Mouse (Mus musculus) adrenal gland, adult 2 months (tissue): ENCODE results near the gene Phlda3. TPM values are rescaled to one million over a fixed set of nuclear protein-coding genes. Genes with fewer than 3 reads are reported as not detected.

Source experiments
- DNase-seq: peaks from one replicate; pipeline ENCODE4 v3.0.0; 2021
- long read RNA-seq: library from polyadenylated mRNA; stranded (forward); transcript quantifications from one replicate; pipeline ENCODE4 v2.0.0, GENCODE M21; 2021
- polyA plus RNA-seq: library from polyadenylated mRNA; depleted of rRNA; stranded (reverse); fragments of >200 nt; gene quantifications from 2 replicates; pipeline ENCODE4 v1.2.3, GENCODE M21; 2012; rRNA removed
- total RNA-seq, 2 experiments: library from RNA; stranded (reverse); gene quantifications; 2 replicates each; pipeline ENCODE4 v1.2.3; 2021

Gene Phlda3
- total RNA-seq, result 10 to 100 TPM; 35.1 to 83.1 TPM
- polyA plus RNA-seq, result 119 and 180 TPM in 2 replicates
- long read RNA-seq, transcript Phlda3-201 (2 exons, 1,435 nt), result major isoform, 118 of 128 reads
- long read RNA-seq, partial matches to known transcripts, result 0 of 128 reads
- long read RNA-seq, other reads (novel, unspliced or antisense), result 9 of 128 reads

DNA sequence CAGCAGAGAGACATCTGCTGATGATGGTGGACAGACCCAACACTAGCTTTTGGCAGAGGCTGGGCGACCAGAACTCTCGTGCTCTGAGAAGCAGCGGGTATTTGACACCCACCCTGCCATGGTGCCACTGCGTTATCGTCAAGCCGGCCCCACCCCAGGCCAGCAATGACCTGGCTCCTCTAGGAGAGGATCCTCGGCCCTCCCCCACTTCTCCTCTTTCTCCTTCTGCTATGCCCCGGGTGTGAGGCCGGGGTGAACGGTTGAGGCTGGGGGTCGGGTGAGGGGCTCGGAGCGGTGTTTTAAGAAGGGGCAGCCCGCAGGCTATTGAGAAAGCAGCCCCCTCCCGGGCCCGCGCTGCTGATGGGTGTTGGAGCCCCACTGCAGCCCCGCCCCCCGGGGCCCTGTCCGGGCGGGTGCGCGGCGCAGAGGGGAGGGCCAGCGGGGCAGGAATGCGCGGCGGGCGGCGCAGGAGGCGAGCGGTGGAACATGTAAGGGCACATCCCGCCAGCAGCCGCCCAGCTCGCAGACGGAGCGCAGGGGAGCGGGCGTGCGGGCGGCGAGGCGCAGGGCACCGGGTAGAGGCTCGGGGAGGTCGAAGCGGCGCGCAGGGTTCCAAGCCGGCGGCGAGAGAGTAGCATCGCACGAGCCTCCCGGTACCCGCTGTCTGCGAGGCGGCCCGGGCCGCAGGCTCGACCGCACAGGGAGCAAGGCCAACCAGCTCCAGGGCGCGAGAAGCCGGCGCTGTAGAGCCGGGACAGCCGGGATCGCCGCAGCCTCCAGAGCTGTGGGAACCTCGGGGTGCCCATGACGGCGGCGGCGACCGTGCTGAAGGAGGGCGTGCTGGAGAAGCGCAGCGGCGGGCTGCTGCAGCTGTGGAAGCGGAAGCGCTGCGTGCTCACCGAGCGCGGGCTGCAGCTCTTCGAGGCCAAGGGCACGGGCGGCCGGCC, at the start of gene Phlda3:
Gene Phlda3, plus strand, starts transcription at position 475 of the 947 bp plus-strand sequence.
- peak; percentile 87 for DNase-seq

DNA sequence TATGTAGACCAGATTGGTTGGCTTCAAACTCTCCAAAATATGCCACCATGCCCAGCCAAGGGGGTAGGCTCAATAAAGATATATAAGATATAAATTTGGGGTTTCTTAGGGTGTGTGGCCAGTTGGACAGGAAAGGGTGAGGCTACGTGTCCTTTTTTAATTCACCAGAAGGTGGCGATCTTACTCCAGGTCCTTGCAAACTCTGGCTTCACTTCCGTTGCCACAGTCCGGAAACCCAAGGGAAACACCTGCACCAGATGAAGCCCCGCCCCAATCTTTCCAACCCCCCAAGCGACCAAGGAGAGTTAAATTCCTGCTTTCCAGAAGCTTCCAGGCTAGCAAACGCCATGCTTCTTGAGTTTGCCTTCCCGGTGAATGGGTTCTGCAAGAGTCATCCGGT, 46.4 kb upstream of the Phlda3 start:
- DNase-seq, result peak; percentile 54

DNA sequence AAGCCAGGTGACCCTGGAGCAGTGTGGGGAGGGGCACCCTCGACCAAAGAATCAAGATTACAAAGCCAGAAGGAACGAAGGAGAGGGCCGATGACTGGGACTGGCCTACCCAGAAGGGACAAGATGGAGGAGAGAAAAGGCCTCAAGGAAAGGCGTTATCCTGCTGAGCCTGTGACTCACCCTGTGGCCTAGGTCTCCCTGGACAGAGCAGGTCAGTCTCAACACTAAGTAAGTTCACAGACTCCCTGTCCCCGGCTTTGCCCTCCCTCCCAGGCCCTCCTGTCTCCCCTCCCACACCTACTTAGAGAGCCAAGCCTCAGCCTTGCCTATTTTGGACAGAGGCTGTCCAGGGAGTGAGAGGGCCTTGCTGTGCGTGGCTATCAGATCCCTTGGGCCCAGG, 45.9 kb upstream of the Phlda3 start, which contains the start of gene Csrp1:
Gene Csrp1, plus strand, starts transcription at position 79 of the 400 bp plus-strand sequence.
- no peak for DNase-seq

DNA sequence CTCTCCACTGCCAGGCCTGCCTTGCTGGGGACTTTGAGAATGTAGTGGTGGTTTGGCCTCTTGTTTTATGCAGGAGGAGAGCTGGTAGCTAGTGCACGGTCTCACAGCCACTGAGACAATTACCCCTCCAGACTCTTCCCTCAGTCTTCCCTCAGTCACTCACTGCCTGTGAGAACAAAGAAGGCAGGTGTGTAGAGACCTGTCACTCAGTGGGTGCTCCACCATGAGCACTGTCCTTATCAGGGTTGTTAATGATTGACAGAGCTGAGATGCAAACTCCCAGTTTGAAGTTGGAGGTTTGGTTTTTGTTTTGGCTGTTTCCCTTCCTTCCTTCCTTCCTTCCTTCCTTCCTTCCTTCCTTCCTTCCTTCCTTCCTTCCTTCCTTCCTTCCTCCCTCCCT, 42.9 kb upstream of the Phlda3 start:
- DNase-seq, result no peak

DNA sequence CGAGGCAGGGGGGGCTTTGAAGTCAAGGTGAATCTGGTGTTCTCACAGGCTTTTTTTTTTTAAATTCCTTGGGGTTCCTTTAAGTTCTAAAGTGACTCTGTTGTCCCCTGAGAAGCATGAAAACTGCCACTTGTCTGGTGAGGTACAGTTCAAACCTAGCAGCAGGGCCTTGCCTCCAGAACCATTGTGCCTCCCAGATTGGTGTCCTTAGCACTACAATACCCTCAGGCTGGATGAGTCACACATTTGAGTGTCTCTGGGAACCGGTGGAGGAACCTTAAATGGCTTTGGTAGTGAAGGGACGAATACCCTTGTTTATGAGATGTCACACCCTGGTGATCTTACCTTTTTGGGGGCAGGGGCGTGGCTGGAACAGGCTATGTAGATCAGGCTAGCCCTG, 41.8 kb upstream of the Phlda3 start:
- DNase-seq, result no peak

DNA sequence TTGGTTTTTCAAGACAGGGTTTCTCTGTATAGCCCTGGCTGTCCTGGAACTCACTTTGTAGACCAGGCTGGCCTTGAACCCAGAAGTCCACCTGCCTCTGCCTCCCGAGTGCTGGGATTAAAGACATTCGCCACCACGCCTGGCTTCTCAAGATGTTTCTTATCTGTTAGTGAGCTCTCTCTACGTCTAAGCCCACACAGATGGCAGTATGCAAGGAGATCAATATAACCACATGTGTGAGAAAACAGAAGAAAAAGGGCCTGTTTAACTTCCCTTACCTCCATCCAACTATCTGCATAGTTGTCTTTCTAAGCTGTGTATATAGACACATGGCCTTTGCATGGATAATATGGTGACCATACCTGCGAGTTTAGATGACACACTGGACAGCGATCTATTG, 40.6 kb upstream of the Phlda3 start:
- no peak for DNase-seq

- DNase-seq, result no peak
Measured at GRCm38 (mm10) chr1:135725936-135726335, 40.0 kb upstream of the Phlda3 start.

- DNase-seq, result peak; percentile 90
Measured at GRCm38 (mm10) chr1:135728631-135729366, 37.1 kb upstream of the Phlda3 start.

DNA sequence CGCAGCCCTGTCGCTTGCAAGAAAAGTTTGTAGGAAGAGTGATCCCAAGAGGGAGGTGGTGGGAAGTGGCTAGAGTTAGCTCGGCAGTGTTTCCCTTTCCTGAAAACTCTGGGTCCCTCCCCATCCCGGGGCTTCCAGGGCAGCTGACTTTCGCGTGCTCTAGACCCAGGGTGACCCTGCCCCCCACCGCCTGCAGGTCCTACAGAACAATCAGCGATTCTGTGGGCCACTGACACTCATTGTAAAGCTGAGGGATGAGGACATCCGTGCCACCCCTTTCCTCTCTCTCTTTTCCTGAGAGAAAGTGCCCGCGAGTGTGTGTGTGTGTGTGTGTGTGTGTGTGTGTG, 36.6 kb upstream of the Phlda3 start:
- no peak for DNase-seq

GRCm38 (mm10) chr1:135729821-135730220, 36.1 kb upstream of the Phlda3 start:
- DNase-seq, result no peak

GRCm38 (mm10) chr1:135730296-135730695, 35.6 kb upstream of the Phlda3 start:
- no peak for DNase-seq

DNA sequence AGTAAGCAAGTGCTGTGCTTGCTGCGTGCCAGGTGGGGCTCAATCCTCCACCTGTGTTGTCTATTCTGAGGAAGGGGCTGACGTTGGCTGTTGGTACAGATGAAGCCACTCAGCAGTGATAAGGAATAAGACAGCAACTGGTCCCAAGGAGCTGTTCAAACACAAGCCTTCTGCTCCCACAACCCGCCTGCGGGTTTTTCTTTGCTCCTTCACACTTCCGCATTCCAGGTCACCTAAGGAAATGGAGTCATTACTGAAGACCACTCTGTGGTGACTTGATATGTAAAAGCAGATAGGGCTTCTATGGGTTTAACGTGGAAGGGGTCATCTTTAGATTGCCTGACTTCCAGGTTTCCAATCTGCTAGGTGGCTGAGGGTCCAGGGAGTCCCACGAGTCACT, 34.5 kb upstream of the Phlda3 start:
- DNase-seq, result no peak

DNA sequence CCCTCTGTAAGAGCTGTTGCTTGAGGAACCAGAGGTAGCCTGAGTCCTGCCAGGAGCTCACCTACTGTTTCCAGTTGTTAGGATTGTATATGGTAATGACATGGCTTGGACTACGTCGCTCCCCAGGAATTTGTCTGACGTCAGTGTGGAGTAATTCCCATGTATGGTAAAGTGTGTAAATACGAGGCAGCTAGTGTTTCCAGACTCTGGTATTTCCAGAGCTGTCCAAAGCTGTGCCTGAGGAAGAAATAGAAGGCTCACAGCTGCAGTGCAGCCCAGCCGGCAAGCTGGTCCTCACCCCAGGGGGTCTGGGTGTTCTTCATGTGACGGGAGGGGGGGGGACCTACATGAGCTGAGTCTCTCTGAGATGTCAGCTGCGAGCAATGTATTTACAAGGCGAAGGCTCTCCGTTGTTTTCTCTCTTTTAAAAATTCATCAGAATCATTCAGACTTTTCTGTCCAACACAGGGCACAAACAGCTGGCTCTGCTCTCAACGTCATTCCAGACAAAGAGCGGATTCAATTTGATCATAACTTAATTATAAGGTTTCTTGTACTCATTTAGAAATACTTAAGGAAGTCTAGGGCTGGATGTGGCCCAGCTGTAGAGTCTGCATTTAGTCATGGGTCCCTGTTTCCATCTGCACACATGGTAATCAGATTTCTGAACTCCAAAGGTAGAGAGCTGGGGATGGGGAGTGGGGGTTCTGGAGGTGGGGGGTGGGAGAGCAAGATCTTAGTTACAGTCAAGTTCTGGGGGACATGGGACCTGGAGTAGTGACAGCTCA, 33.8 kb upstream of the Phlda3 start:
- no peak for DNase-seq

GRCm38 (mm10) chr1:135734225-135734937, 31.5 kb upstream of the Phlda3 start:
- no peak for DNase-seq

- DNase-seq, result no peak
Measured at GRCm38 (mm10) chr1:135735460-135735859, 30.5 kb upstream of the Phlda3 start.

- no peak for DNase-seq
Measured at GRCm38 (mm10) chr1:135744987-135745386, 20.9 kb upstream of the Phlda3 start.

GRCm38 (mm10) chr1:135746248-135746647, 19.7 kb upstream of the Phlda3 start:
- no peak for DNase-seq

GRCm38 (mm10) chr1:135752737-135753348, 13.1 kb upstream of the Phlda3 start:
- DNase-seq, result peak; percentile 92

GRCm38 (mm10) chr1:135755287-135755686, 10.6 kb upstream of the Phlda3 start:
- no peak for DNase-seq

DNA sequence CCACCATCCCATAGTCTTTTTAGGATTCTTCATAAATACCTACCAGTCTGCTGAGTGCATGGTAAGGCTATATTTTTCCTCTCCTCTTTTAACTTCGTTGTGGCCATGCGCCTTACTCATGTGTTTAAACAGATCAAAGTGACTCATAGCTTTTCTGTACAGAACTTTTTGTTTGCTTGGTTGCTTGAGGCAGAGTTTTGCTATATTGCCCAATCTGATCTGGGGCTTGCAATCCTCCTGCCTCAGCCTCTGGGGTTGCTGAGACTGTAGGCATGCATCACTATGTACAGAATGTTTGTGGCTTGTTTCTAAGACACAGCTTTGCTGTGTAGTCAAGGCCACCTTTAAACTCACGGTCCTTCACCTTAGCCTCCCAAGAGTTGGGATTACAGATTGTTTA, 10.0 kb upstream of the Phlda3 start:
- DNase-seq, result no peak

DNA sequence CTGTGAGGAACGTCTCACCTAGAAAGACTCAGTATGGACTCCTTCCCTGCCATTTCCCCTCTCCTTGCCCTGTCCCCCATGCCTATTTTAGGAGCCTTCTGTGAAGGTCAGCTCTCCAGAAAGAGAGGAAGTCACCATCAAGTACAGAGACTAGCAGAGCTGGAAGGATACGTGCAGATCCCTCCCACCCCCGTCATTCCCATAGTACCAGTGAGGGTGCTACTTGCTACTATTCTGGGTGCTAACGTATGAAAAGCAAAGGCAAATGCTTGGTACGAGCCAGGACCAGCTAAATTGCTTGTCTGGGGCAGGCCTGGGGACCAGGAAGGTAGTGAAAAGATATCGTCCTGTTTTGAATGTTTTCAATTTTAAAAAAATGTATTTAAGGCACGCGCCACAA, 8.6 kb upstream of the Phlda3 start:
- DNase-seq, result no peak
